Mouse (Mus musculus) forebrain, postnatal 0 days (tissue): ENCODE results near the gene Pcif1. TPM values are rescaled to one million over a fixed set of nuclear protein-coding genes. Genes with fewer than 3 reads are reported as not detected.
A peak's percentile ranks its signal among the peaks of the same experiment; 100 is the strongest.

ENCODE experiments used
- ATAC-seq: fragments of 200-750 bp; cut with Nextera tagmentation; 2 replicates; pipeline ENCODE4 v1.8.0; 2017; ENCODE audit warnings: mild to moderate bottlenecking, moderate library complexity
- DNase-seq: peaks from one replicate; pipeline ENCODE4 v3.0.0-alpha.2; 2015
- H3K27ac ChIP-seq: fragments of 300-500 bp; sonication (generic); 2 replicates; pipeline ENCODE4 v1.5.1; 2014; ENCODE audit warnings: low read depth, mild to moderate bottlenecking, antibody characterized with exemption, low read length, moderate library complexity, mixed read lengths
- H3K27me3 ChIP-seq: fragments of 300-500 bp; sonication (generic); 2 replicates; pipeline ENCODE4 v1.6.1; 2014; ENCODE audit warnings: mild to moderate bottlenecking, low read length, mixed read lengths; ENCODE audit not compliant: insufficient read depth
- H3K36me3 ChIP-seq: fragments of 300-500 bp; sonication (generic); 2 replicates; pipeline ENCODE4 v1.6.1; 2014; ENCODE audit warnings: mild to moderate bottlenecking, moderate library complexity; ENCODE audit not compliant: insufficient read depth
- H3K4me1 ChIP-seq: fragments of 300-500 bp; sonication (generic); 2 replicates; pipeline ENCODE4 v1.6.1; 2014; ENCODE audit warnings: antibody characterized with exemption; ENCODE audit not compliant: insufficient read depth
- H3K4me2 ChIP-seq: fragments of 300-500 bp; sonication (generic); 2 replicates; pipeline ENCODE4 v1.6.1; 2014; ENCODE audit warnings: low read depth, mild to moderate bottlenecking, moderate library complexity
- H3K4me3 ChIP-seq: fragments of 300-500 bp; sonication (generic); 2 replicates; pipeline ENCODE4 v1.5.1; 2014; ENCODE audit warnings: low read depth, low read length, mixed read lengths
- H3K9ac ChIP-seq: fragments of 300-500 bp; sonication (generic); 2 replicates; pipeline ENCODE4 v1.6.1; 2014; ENCODE audit warnings: mild to moderate bottlenecking
- H3K9me3 ChIP-seq: fragments of 300-500 bp; sonication (generic); 2 replicates; pipeline ENCODE4 v1.6.1; 2016; ENCODE audit warnings: low read length
- CTCF ChIP-seq: sonication (generic); IDR thresholded peaks from 2 replicates; pipeline ENCODE4 v1.5.1; 2016; ENCODE audit warnings: antibody characterized with exemption, control low read depth, low read depth
- WGBS: fragments of 180-500 bp; shearing (Covaris S2); extraction: QIAGEN DNeasy Blood & Tissue Kit; methylation state at CpG from one replicate; pipeline ENCODE4 v1.1.7; 2014; 5-methylcytosine and 5-hydroxymethylcytosine counted together
- polyA plus RNA-seq: library from polyadenylated mRNA; unstranded; fragments of >200 nt; fragmentation: Nextera tagmentation; extraction: Ambion mirVana; gene quantifications from 2 replicates; pipeline ENCODE4 v1.2.1, GENCODE M21; 2015
- total RNA-seq: library from RNA; depleted of rRNA; stranded (reverse); fragments of >200 nt; gene quantifications from 2 replicates; pipeline ENCODE4 v1.2.3, GENCODE M21; 2014

Gene Pcif1
- total and polyA plus RNA-seq, 2 experiments from 2014 or later, result 82.2 to 104 TPM

DNA sequence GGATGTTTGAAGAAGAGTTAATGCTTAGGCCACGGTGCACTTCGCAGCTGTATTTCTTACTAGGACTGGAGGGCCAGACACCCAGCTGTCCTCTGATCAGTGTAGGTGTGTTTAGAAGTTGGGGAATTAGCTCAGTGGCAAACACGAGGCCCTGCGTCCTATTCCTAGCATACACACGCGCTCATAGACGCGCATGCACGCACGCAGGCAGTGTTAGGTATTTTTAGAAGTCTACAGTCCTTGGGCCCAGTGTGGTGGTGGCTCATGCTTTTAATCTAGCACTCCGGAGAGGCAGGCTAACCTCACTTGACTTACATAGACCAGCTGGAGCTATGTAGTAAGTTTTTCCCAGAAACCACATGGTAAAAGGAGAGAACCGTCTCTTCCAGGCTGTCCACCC lies 33.0 kb downstream of the Pcif1 start:
- H3K4me3 ChIP-seq, result peak overlapping the region; percentile 80
- 8% methylated on average over 12 of the region's 12 CpGs for WGBS
- H3K36me3 ChIP-seq, result peaks cover 21% of the 10 kb centered on the region
- peak overlapping the region; percentile 74 for H3K4me2 ChIP-seq
- no peak for TF ChIP-seq CTCF
- H3K4me1 ChIP-seq, result no peaks in the 10 kb centered on the region; the same call in 1 of the 2 replicates
- peak overlapping the region; percentile 97 for H3K27ac ChIP-seq
- H3K9ac ChIP-seq, result peak overlapping the region; percentile 97
- H3K27me3 ChIP-seq, result no peaks in the 10 kb centered on the region
- ATAC-seq (peak; percentile 34), DNase-seq (no peak)
- H3K9me3 ChIP-seq, result no peaks in the 10 kb centered on the region

DNA sequence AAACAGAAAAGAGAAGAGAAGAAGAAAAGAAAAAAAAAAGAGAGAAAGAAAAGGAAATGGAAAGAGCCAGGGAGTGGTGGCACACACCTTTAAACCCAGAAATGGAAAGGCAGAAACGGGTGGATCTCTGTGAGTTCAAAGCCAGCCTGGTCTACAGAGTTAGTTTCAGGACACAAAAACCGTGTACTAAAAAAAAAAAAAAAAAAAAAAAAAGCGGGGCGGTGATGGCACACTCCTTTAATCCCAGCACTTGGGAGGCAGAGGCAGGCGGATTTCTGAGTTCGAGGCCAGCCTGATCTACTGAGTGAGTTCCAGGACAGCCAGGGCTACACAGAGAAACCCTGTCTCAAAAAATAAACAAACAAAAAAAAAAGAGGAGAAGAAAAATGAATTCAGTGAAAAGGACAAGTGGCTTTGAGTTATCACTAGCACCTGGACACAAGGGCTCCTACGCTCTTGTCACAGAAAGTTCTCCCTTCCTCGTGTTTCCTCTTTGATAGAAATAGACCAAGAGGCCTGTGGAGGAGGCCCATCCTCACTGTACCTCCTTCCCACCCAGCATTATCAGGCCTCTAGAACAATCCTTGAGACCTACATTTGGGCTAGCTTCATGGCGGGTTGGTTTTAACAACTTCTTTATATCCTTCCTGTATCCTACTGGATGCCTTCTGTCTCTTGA lies 33.8 kb downstream of the Pcif1 start:
- ATAC-seq, result no peak
- H3K4me3 ChIP-seq, result no peak overlapping the region
- H3K9me3 ChIP-seq, result no peaks in the 10 kb centered on the region
- H3K9ac ChIP-seq, result no peak overlapping the region
- WGBS, result 90% methylated on average over 9 of the region's 9 CpGs
- no peaks in the 10 kb centered on the region for H3K27me3 ChIP-seq
- H3K36me3 ChIP-seq, result peaks cover 13% of the 10 kb centered on the region
- no peak overlapping the region for H3K4me2 ChIP-seq
- H3K27ac ChIP-seq, result peak overlapping the region; percentile 97; the same call in 1 of the 2 replicates
- no peak for DNase-seq
- TF ChIP-seq CTCF, result no peak
- no peaks in the 10 kb centered on the region; the same call in 1 of the 2 replicates for H3K4me1 ChIP-seq

DNA sequence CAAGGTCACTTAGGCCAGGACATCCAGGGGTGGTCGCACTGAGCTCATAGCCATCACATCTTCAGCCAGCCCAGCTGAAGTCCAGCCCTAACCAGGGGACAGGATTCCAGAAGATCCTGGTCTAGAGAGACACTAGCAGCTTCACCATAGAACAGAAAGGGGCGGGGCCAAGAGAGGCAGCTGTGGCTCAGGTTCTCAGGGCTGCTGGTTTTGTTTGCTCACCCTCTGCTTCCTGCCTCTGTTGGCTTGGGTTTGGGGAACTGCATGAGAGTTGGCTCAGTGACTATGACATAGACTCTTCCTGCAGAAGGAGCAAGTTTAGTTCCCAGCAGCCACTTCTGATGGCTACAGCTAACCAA lies 34.3 kb downstream of the Pcif1 start:
- Histone ChIP-seq H3K27me3 (no peaks in the 10 kb centered on the region), H3K9ac (no peak overlapping the region), H3K4me2 (no peak overlapping the region), H3K9me3 (no peaks in the 10 kb centered on the region), H3K36me3 (peaks cover 8% of the 10 kb centered on the region), H3K4me1 (no peaks in the 10 kb centered on the region; the same call in 1 of the 2 replicates), H3K27ac (no peak overlapping the region), H3K4me3 (no peak overlapping the region)
- 98% methylated on average over 2 of the region's 2 CpGs for WGBS
- no peak for DNase-seq
- ATAC-seq, result no peak
- no peak for TF ChIP-seq CTCF

DNA sequence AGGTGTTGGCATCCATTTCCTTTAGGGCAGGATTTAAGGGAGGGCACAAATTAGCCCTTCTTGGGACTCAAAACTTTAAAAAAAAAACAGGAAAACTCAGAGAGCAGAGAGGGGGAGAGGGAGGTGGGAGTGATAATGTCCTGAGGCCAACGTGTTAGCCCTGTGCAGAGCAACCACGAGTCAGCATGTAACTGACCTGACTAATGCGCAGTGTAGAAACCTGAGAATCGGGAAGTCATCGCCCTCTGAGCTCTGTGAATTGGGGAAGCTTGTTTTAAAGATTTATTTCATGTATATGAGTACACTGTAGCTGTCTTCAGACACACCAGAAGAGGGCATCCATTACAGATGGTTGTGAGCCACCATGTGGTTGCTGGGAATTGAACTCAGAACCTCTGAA lies 37.7 kb downstream of the Pcif1 start:
- H3K9ac ChIP-seq, result no peak overlapping the region
- H3K27ac ChIP-seq, result no peak overlapping the region
- no peaks in the 10 kb centered on the region; the same call in 1 of the 2 replicates for H3K36me3 ChIP-seq
- H3K9me3 ChIP-seq, result no peaks in the 10 kb centered on the region
- no peaks in the 10 kb centered on the region; the same call in 1 of the 2 replicates for H3K4me1 ChIP-seq
- no peak for TF ChIP-seq CTCF
- 85% methylated on average over 5 of the region's 5 CpGs for WGBS
- H3K4me3 ChIP-seq, result no peak overlapping the region
- no peak overlapping the region for H3K4me2 ChIP-seq
- DNase-seq (no peak), ATAC-seq (no peak)
- no peaks in the 10 kb centered on the region for H3K27me3 ChIP-seq

DNA sequence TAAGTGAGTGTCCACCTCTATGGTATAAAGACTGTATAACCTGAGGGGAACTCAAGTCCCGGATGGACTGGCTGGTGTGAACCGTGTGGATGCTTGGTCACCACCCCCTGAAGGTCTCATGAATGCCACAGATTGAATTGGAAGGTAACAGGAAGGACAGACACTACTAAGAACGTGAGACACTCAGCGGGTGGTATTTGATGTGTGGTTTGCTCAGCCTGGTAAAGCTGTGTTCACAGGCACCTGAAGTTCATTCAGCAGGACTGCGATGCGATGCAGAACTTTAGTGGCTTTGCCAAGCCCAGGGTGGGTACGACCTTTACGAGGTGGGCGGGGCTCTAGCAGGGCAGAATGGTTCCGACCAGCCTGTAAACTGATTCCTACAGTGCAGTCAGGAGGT lies 38.3 kb downstream of the Pcif1 start:
- Histone ChIP-seq H3K4me3 (no peak overlapping the region), H3K27ac (no peak overlapping the region), H3K4me1 (no peaks in the 10 kb centered on the region; the same call in 1 of the 2 replicates), H3K9ac (no peak overlapping the region), H3K36me3 (no peaks in the 10 kb centered on the region; the same call in 1 of the 2 replicates), H3K4me2 (no peak overlapping the region), H3K9me3 (no peaks in the 10 kb centered on the region), H3K27me3 (no peaks in the 10 kb centered on the region)
- no peak for TF ChIP-seq CTCF
- no peak for DNase-seq
- ATAC-seq, result no peak
- 67% methylated on average over 10 of the region's 10 CpGs for WGBS

DNA sequence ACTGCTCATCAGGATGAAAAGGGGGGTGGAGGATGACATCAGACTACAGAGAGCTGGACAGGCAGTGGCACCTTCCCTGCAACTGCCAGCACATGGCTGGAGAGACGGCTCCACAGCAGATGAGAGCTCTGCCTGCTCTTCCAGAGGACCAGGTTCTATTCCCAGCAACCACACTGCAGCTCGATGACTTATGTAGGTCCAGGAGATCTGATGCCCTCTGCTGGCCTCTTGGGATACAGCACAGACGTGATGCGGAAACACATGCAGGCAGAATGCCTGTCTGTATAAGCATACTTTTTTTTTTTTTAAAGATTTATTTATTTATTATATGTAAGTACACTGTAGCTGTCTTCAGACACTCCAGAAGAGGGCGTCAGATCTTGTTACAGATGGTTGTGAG lies 39.2 kb downstream of the Pcif1 start:
- DNase-seq (peak; percentile 52), ATAC-seq (peak; percentile 28; the same call in 1 of the 2 replicates)
- Histone ChIP-seq H3K9ac (no peak overlapping the region), H3K9me3 (no peaks in the 10 kb centered on the region), H3K4me3 (no peak overlapping the region), H3K4me2 (no peak overlapping the region), H3K4me1 (no peaks in the 10 kb centered on the region), H3K36me3 (no peaks in the 10 kb centered on the region; the same call in 1 of the 2 replicates), H3K27ac (no peak overlapping the region), H3K27me3 (no peaks in the 10 kb centered on the region)
- 60% methylated on average over 4 of the region's 5 CpGs for WGBS
- peak; percentile 60 for TF ChIP-seq CTCF

DNA sequence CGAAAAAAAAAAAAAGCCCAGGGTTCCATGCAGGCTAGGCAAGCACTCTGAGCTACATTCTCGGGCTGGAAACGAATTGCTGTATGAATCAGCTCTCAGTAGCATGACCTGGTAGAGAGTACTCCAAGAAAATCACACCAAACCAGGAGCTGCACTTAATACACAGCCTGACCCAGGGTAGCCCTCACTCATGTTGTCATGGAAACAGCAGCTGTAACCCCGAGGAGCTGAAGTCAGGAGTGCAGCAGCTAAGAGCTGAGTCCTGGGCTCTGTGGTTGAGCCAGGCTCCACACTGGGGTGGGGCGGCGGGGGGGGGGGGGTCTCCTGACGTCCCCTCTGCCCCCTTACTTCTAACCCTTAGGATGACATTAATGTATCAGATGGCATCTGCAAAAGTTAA lies 42.9 kb downstream of the Pcif1 start:
- WGBS, result 60% methylated on average over 7 of the region's 7 CpGs
- Histone ChIP-seq H3K27ac (no peak overlapping the region), H3K4me1 (no peaks in the 10 kb centered on the region), H3K36me3 (no peaks in the 10 kb centered on the region; the same call in 1 of the 2 replicates), H3K9me3 (no peaks in the 10 kb centered on the region), H3K9ac (no peak overlapping the region), H3K4me2 (no peak overlapping the region), H3K27me3 (no peaks in the 10 kb centered on the region), H3K4me3 (no peak overlapping the region)
- TF ChIP-seq CTCF, result no peak
- no peak for DNase-seq
- peak; percentile 44; the same call in 1 of the 2 replicates for ATAC-seq
